Mouse (Mus musculus) neural tube, embryonic 11.5 days (tissue): Measurements from ENCODE around the gene Ppme1. TPM values are rescaled to one million over a fixed set of nuclear protein-coding genes. Genes with fewer than 3 reads are reported as not detected.

ENCODE experiments used
- ATAC-seq: fragments of 200-750 bp; cut with Nextera tagmentation; 2 replicates; pipeline ENCODE4 v1.8.0; 2017; ENCODE audit warnings: moderate number of reproducible peaks, mild to moderate bottlenecking, moderate TSS enrichment, moderate library complexity; ENCODE audit not compliant: insufficient read depth, low FRiP score, low TSS enrichment
- DNase-seq: peaks from one replicate; pipeline ENCODE4 v3.0.0-alpha.2; 2015; ENCODE audit warnings: low spot score
- H3K27ac ChIP-seq: fragments of 300-500 bp; sonication (generic); 2 replicates; pipeline ENCODE4 v1.5.1; 2014; ENCODE audit warnings: low read depth, mild to moderate bottlenecking, low read length
- H3K27me3 ChIP-seq: fragments of 300-500 bp; sonication (generic); 2 replicates; pipeline ENCODE4 v1.6.1; 2014; ENCODE audit warnings: mild to moderate bottlenecking, low read length, mixed read lengths; ENCODE audit not compliant: control insufficient read depth, insufficient read depth
- H3K36me3 ChIP-seq: fragments of 300-500 bp; sonication (generic); 2 replicates; pipeline ENCODE4 v1.6.1; 2014; ENCODE audit warnings: mild to moderate bottlenecking, low read length, moderate library complexity, mixed read lengths; ENCODE audit not compliant: control insufficient read depth, insufficient read depth
- H3K4me1 ChIP-seq: fragments of 300-500 bp; sonication (generic); 2 replicates; pipeline ENCODE4 v1.6.1; 2014; ENCODE audit warnings: low read length, mixed read lengths; ENCODE audit not compliant: control insufficient read depth, insufficient read depth
- H3K4me2 ChIP-seq: fragments of 300-500 bp; sonication (generic); 2 replicates; pipeline ENCODE4 v1.6.1; 2014; ENCODE audit warnings: low read depth, mild to moderate bottlenecking, moderate library complexity
- H3K4me3 ChIP-seq: fragments of 300-500 bp; sonication (generic); 2 replicates; pipeline ENCODE4 v1.5.1; 2014; ENCODE audit warnings: low read depth, low read length
- H3K9ac ChIP-seq: fragments of 300-500 bp; sonication (generic); 2 replicates; pipeline ENCODE4 v1.6.1; 2014; ENCODE audit warnings: mild to moderate bottlenecking, low read length
- H3K9me3 ChIP-seq: fragments of 300-500 bp; sonication (generic); 2 replicates; pipeline ENCODE4 v1.6.1; 2016; ENCODE audit warnings: low read length; ENCODE audit not compliant: control insufficient read depth
- WGBS: fragments of 180-500 bp; shearing (Covaris S2); extraction: QIAGEN DNeasy Blood & Tissue Kit; methylation state at CpG from one replicate; pipeline ENCODE4 v1.1.7; 2014; 5-methylcytosine and 5-hydroxymethylcytosine counted together
- polyA plus RNA-seq: library from polyadenylated mRNA; unstranded; fragments of >200 nt; fragmentation: Nextera tagmentation; extraction: Ambion mirVana; gene quantifications from 2 replicates; pipeline ENCODE4 v1.2.1, GENCODE M21; 2014

Gene Ppme1
- polyA plus RNA-seq, 1 experiment from 2014 or later = 124 TPM

- no peak overlapping the region for H3K9ac ChIP-seq
- no peak overlapping the region for H3K27ac ChIP-seq
- ATAC-seq (no peak), DNase-seq (no peak)
- no peak overlapping the region for H3K4me2 ChIP-seq
- no peaks in the 10 kb centered on the region for H3K36me3 ChIP-seq
- 92% methylated on average over 8 of the region's 8 CpGs for WGBS
- H3K4me1 ChIP-seq = no peaks in the 10 kb centered on the region
- H3K27me3 ChIP-seq = no peaks in the 10 kb centered on the region
- no peak overlapping the region for H3K4me3 ChIP-seq
- no peaks in the 10 kb centered on the region for H3K9me3 ChIP-seq
Observed at GRCm38 (mm10) chr7:100316924-100317323, 55.2 kb downstream of the Ppme1 start.

GRCm38 (mm10) chr7:100312716-100313115 lies 59.4 kb downstream of the Ppme1 start:
- Histone ChIP-seq H3K4me1 (peaks cover 4% of the 10 kb centered on the region; the same call in 1 of the 2 replicates), H3K4me3 (no peak overlapping the region), H3K9ac (no peak overlapping the region), H3K27ac (no peak overlapping the region), H3K4me2 (no peak overlapping the region), H3K36me3 (no peaks in the 10 kb centered on the region), H3K9me3 (no peaks in the 10 kb centered on the region), H3K27me3 (no peaks in the 10 kb centered on the region)
- 86% methylated on average over 4 of the region's 4 CpGs for WGBS
- ATAC-seq (no peak), DNase-seq (no peak)

GRCm38 (mm10) chr7:100310290-100310689 lies 61.8 kb downstream of the Ppme1 start:
- ATAC-seq (no peak), DNase-seq (no peak)
- Histone ChIP-seq H3K27ac (no peak overlapping the region), H3K9ac (no peak overlapping the region), H3K27me3 (no peaks in the 10 kb centered on the region), H3K9me3 (no peaks in the 10 kb centered on the region), H3K36me3 (no peaks in the 10 kb centered on the region), H3K4me1 (peaks cover 4% of the 10 kb centered on the region; the same call in 1 of the 2 replicates), H3K4me2 (no peak overlapping the region), H3K4me3 (no peak overlapping the region)
- 77% methylated on average over 12 of the region's 12 CpGs for WGBS

- H3K9ac ChIP-seq = peak overlapping the region; percentile 41; the same call in 1 of the 2 replicates
- H3K27ac ChIP-seq = 0 out of 2 replicates have a peak overlapping the region, but pooled peaks have one; percentile 46
- DNase-seq (no peak), ATAC-seq (no peak)
- no peak overlapping the region for H3K4me3 ChIP-seq
- H3K4me2 ChIP-seq = no peak overlapping the region
- 62% methylated on average over 6 of the region's 6 CpGs for WGBS
- H3K36me3 ChIP-seq = no peaks in the 10 kb centered on the region
- no peaks in the 10 kb centered on the region for H3K9me3 ChIP-seq
- no peaks in the 10 kb centered on the region for H3K27me3 ChIP-seq
- H3K4me1 ChIP-seq = peaks cover 4% of the 10 kb centered on the region; the same call in 1 of the 2 replicates
Observed at GRCm38 (mm10) chr7:100309679-100310078, 62.4 kb downstream of the Ppme1 start.

- ATAC-seq = no peak
- 83% methylated on average over 1 of the region's 1 CpGs for WGBS
Observed at GRCm38 (mm10) chr7:100309216-100309615, 62.9 kb downstream of the Ppme1 start.

GRCm38 (mm10) chr7:100307872-100308653 lies 64.0 kb downstream of the Ppme1 start:
- no peak overlapping the region for H3K4me3 ChIP-seq
- H3K4me2 ChIP-seq = no peak overlapping the region
- no peaks in the 10 kb centered on the region for H3K36me3 ChIP-seq
- ATAC-seq (no peak), DNase-seq (no peak)
- no peak overlapping the region for H3K27ac ChIP-seq
- no peaks in the 10 kb centered on the region for H3K9me3 ChIP-seq
- 68% methylated on average over 4 of the region's 6 CpGs for WGBS
- H3K9ac ChIP-seq = no peak overlapping the region
- H3K27me3 ChIP-seq = no peaks in the 10 kb centered on the region
- peaks cover 4% of the 10 kb centered on the region; the same call in 1 of the 2 replicates for H3K4me1 ChIP-seq

More at GRCm38 (mm10) chr7:100309216-100309615, 62.9 kb downstream of the Ppme1 start:
- H3K4me2 ChIP-seq = no peak overlapping the region
- H3K36me3 ChIP-seq = no peaks in the 10 kb centered on the region
- H3K4me1 ChIP-seq = peaks cover 4% of the 10 kb centered on the region; the same call in 1 of the 2 replicates
- no peaks in the 10 kb centered on the region for H3K9me3 ChIP-seq
- DNase-seq = no peak
- no peak overlapping the region for H3K9ac ChIP-seq
- no peak overlapping the region for H3K4me3 ChIP-seq
- no peaks in the 10 kb centered on the region for H3K27me3 ChIP-seq
- no peak overlapping the region for H3K27ac ChIP-seq

- Histone ChIP-seq H3K27ac (no peak overlapping the region), H3K9me3 (no peaks in the 10 kb centered on the region), H3K36me3 (no peaks in the 10 kb centered on the region), H3K27me3 (no peaks in the 10 kb centered on the region), H3K4me3 (no peak overlapping the region), H3K4me1 (peaks cover 4% of the 10 kb centered on the region; the same call in 1 of the 2 replicates), H3K9ac (no peak overlapping the region), H3K4me2 (no peak overlapping the region)
- WGBS = 89% methylated on average over 9 of the region's 9 CpGs
- ATAC-seq (no peak), DNase-seq (no peak)
Observed at GRCm38 (mm10) chr7:100305894-100306293, 66.2 kb downstream of the Ppme1 start.

GRCm38 (mm10) chr7:100302316-100302715 lies 69.8 kb downstream of the Ppme1 start:
- Histone ChIP-seq H3K9ac (no peak overlapping the region), H3K9me3 (no peaks in the 10 kb centered on the region), H3K4me2 (no peak overlapping the region), H3K36me3 (no peaks in the 10 kb centered on the region), H3K4me1 (no peaks in the 10 kb centered on the region), H3K4me3 (no peak overlapping the region), H3K27ac (no peak overlapping the region), H3K27me3 (no peaks in the 10 kb centered on the region)
- no peak for DNase-seq
- no peak for ATAC-seq
- WGBS = 82% methylated on average over 4 of the region's 4 CpGs

GRCm38 (mm10) chr7:100301390-100301789 lies 70.7 kb downstream of the Ppme1 start:
- ATAC-seq (no peak), DNase-seq (no peak)
- H3K4me2 ChIP-seq = no peak overlapping the region
- WGBS = 83% methylated on average over 3 of the region's 3 CpGs
- H3K27ac ChIP-seq = no peak overlapping the region
- H3K9ac ChIP-seq = no peak overlapping the region
- H3K4me1 ChIP-seq = no peaks in the 10 kb centered on the region
- no peaks in the 10 kb centered on the region for H3K36me3 ChIP-seq
- H3K9me3 ChIP-seq = no peaks in the 10 kb centered on the region
- H3K27me3 ChIP-seq = no peaks in the 10 kb centered on the region
- H3K4me3 ChIP-seq = no peak overlapping the region
